ENCODE assay signal across 15 mouse cellular contexts in genomic region chr11:86873406-86873700, GRCm38 (mm10).
DNase-seq lines count a peak whose midpoint lies in the region; ATAC-seq and TF ChIP-seq lines count a peak whose summit lies in the region.
"Had no signal": no experiment of that assay in that cellular context is flagged by ENCODE, and none has a peak within 500 bp of the region (broad histone marks: within the 10 kb centered on the region; RNA-seq: fewer than 3 reads in every experiment).

No protein-coding gene starts in this region.

- no peak overlapping the region for H3K4me2 ChIP-seq in kidney, embryonic 15.5 days
- H3K4me2 ChIP-seq in forebrain, embryonic 11.5 days (ENCODE audit: low read depth, low read length, severe bottlenecking): no peak overlapping the region
- H3K4me2 ChIP-seq in midbrain, postnatal 0 days (ENCODE audit: low read depth, low read length, poor library complexity, severe bottlenecking): no peak overlapping the region
- H3K4me2 ChIP-seq: heart, embryonic 12.5 days; neural tube, embryonic 15.5 days had no signal

- WGBS in kidney, embryonic 15.5 days: 57% methylated on average over 1 of the region's 1 CpGs
- 26% methylated on average over 1 of the region's 1 CpGs for WGBS in forebrain, embryonic 11.5 days
- 97% methylated on average over 1 of the region's 1 CpGs for WGBS in limb, embryonic 10.5 days
- WGBS in midbrain, postnatal 0 days: 38% methylated on average over 1 of the region's 1 CpGs

- no peaks in the 10 kb centered on the region for H3K36me3 ChIP-seq in kidney, embryonic 15.5 days
- no peaks in the 10 kb centered on the region for H3K36me3 ChIP-seq in forebrain, embryonic 11.5 days (ENCODE audit: control insufficient read depth, insufficient read depth, low read length)
- no peaks in the 10 kb centered on the region for H3K36me3 ChIP-seq in limb, embryonic 10.5 days
- H3K36me3 ChIP-seq in midbrain, postnatal 0 days (ENCODE audit: insufficient read depth, low read length): no peaks in the 10 kb centered on the region
- H3K36me3 ChIP-seq: heart, embryonic 12.5 days; neural tube, embryonic 15.5 days had no signal

- peak overlapping the region; percentile 63 for H3K27ac ChIP-seq in kidney, embryonic 15.5 days
- peak overlapping the region; percentile 4; the same call in 1 of the 2 replicates for H3K27ac ChIP-seq in forebrain, embryonic 11.5 days (ENCODE audit: low read depth, low read length)
- H3K27ac ChIP-seq in limb, embryonic 10.5 days: 0 out of 2 replicates have a peak overlapping the region, but pooled peaks have one; percentile 14
- H3K27ac ChIP-seq in midbrain, postnatal 0 days (ENCODE audit: low read depth, low read length): peak overlapping the region; percentile 63
- H3K27ac ChIP-seq: neural tube, embryonic 15.5 days had no signal

- no peaks in the 10 kb centered on the region for H3K27me3 ChIP-seq in kidney, embryonic 15.5 days
- no peaks in the 10 kb centered on the region for H3K27me3 ChIP-seq in forebrain, embryonic 11.5 days (ENCODE audit: control insufficient read depth, insufficient read depth, low read length)
- no peaks in the 10 kb centered on the region for H3K27me3 ChIP-seq in limb, embryonic 10.5 days (ENCODE audit: low read depth, poor library complexity, severe bottlenecking)
- no peaks in the 10 kb centered on the region for H3K27me3 ChIP-seq in midbrain, postnatal 0 days (ENCODE audit: insufficient read depth, low read length)
- H3K27me3 ChIP-seq: heart, embryonic 12.5 days; neural tube, embryonic 15.5 days had no signal

- H3K9ac ChIP-seq in kidney, embryonic 15.5 days: no peak overlapping the region
- H3K9ac ChIP-seq in forebrain, embryonic 11.5 days (ENCODE audit: low read length): no peak overlapping the region; the same call in 1 of the 2 replicates
- no peak overlapping the region for H3K9ac ChIP-seq in midbrain, postnatal 0 days (replicated peaks; ENCODE audit: low read length, poor library complexity, severe bottlenecking)
- H3K9ac ChIP-seq: heart, embryonic 12.5 days; neural tube, embryonic 15.5 days had no signal

- no peaks in the 10 kb centered on the region for H3K9me3 ChIP-seq in kidney, embryonic 15.5 days (replicated peaks)
- H3K9me3 ChIP-seq in forebrain, embryonic 11.5 days (ENCODE audit: control insufficient read depth, low read length): no peaks in the 10 kb centered on the region
- H3K9me3 ChIP-seq in limb, embryonic 10.5 days (replicated peaks): no peaks in the 10 kb centered on the region
- no peaks in the 10 kb centered on the region for H3K9me3 ChIP-seq in midbrain, postnatal 0 days (ENCODE audit: low read length)
- H3K9me3 ChIP-seq: heart, embryonic 12.5 days; neural tube, embryonic 15.5 days had no signal

- DNase-seq in kidney, adult 18-20 months: no peak
- DNase-seq in forebrain, embryonic 11.5 days (ENCODE audit: low spot score): no peak
- DNase-seq in limb, embryonic 10.5 days (ENCODE audit: low spot score): no peak
- no peak for DNase-seq in midbrain, postnatal 0 days (ENCODE audit: low spot score)
- no peak for DNase-seq in adrenal gland, postnatal 36 days
- no peak for DNase-seq in adipocyte (ENCODE audit: low spot score)
- DNase-seq: adrenal gland, postnatal 25 days; cerebellum, adult 9-11 months; heart, postnatal 4 days; layer of hippocampus, postnatal 36 days; lung, postnatal 36 days; thymus, adult 18-20 months had no signal

- ATAC-seq in kidney, embryonic 15.5 days (replicated peaks; ENCODE audit: low FRiP score): no peak
- no peak for ATAC-seq in forebrain, embryonic 11.5 days (replicated peaks; ENCODE audit: low FRiP score)
- ATAC-seq in midbrain, postnatal 0 days (ENCODE audit: low FRiP score): no peak

- no peak for TF ChIP-seq CTCF in midbrain, postnatal 0 days (IDR thresholded peaks at IDR 0.05)

- no peak overlapping the region for H3K4me3 ChIP-seq in kidney, embryonic 15.5 days (replicated peaks)
- no peak overlapping the region for H3K4me3 ChIP-seq in forebrain, embryonic 11.5 days (ENCODE audit: low read depth, low read length)
- H3K4me3 ChIP-seq in limb, embryonic 10.5 days: no peak overlapping the region
- H3K4me3 ChIP-seq in midbrain, postnatal 0 days (ENCODE audit: low read depth, low read length): no peak overlapping the region
- H3K4me3 ChIP-seq: heart, embryonic 12.5 days; neural tube, embryonic 15.5 days had no signal

- H3K4me1 ChIP-seq in kidney, embryonic 15.5 days: peaks cover 37% of the 10 kb centered on the region
- peaks cover 12% of the 10 kb centered on the region for H3K4me1 ChIP-seq in forebrain, embryonic 11.5 days (replicated peaks; ENCODE audit: control insufficient read depth, insufficient read depth, low read length)
- peaks cover 11% of the 10 kb centered on the region; the same call in 1 of the 2 replicates for H3K4me1 ChIP-seq in limb, embryonic 10.5 days
- peaks cover 6% of the 10 kb centered on the region; the same call in 1 of the 2 replicates for H3K4me1 ChIP-seq in midbrain, postnatal 0 days (ENCODE audit: insufficient read depth, low read length)

Comparison
In these comparisons a context has a peak if more than half of its experiments do, and no peak if none do; other contexts are left out.
1. H3K27ac ChIP-seq: peak in every context shown above with its lines; median percentile 63 in kidney, embryonic 15.5 days; 63 in midbrain, postnatal 0 days; 14 in limb, embryonic 10.5 days; 4 in forebrain, embryonic 11.5 days.